Mouse (Mus musculus) activated CD4-positive, CD25-positive, alpha-beta regulatory T cell, adult 4 months (primary cell): ENCODE results near the gene Gpc5. TPM values are rescaled to one million over a fixed set of nuclear protein-coding genes. Genes with fewer than 3 reads are reported as not detected.

Experiments
- ATAC-seq: one replicate; pipeline ENCODE4 v1.8.0; 2017
- polyA plus RNA-seq, 2 experiments: library from polyadenylated mRNA; unstranded; fragments of 100-300 nt; shearing (Covaris generic); gene quantifications; one replicate each; pipeline ENCODE4 v1.2.1; 2017

Gene Gpc5
- polyA plus RNA-seq, 2 experiments from 2014 or later: not detected

- no peak for ATAC-seq
Measured at GRCm38 (mm10) chr14:115580466-115581255, 488.6 kb downstream of the Gpc5 start.

- no peak for ATAC-seq
Measured at GRCm38 (mm10) chr14:115581256-115581633, 489.2 kb downstream of the Gpc5 start.

GRCm38 (mm10) chr14:115600259-115601029 is 508.4 kb downstream of the Gpc5 start:
- no peak for ATAC-seq

GRCm38 (mm10) chr14:115614154-115614553 is 522.1 kb downstream of the Gpc5 start:
- no peak for ATAC-seq

- ATAC-seq: no peak
Measured at GRCm38 (mm10) chr14:115616305-115616704, 524.3 kb downstream of the Gpc5 start.

- no peak for ATAC-seq
Measured at GRCm38 (mm10) chr14:115616846-115617245, 524.8 kb downstream of the Gpc5 start.

GRCm38 (mm10) chr14:115620473-115620872 is 528.5 kb downstream of the Gpc5 start:
- ATAC-seq: no peak

GRCm38 (mm10) chr14:115631160-115631898 is 539.3 kb downstream of the Gpc5 start:
- no peak for ATAC-seq

GRCm38 (mm10) chr14:115633311-115633710 is 541.3 kb downstream of the Gpc5 start:
- no peak for ATAC-seq

- no peak for ATAC-seq
Measured at GRCm38 (mm10) chr14:115679875-115680274, 587.9 kb downstream of the Gpc5 start.

GRCm38 (mm10) chr14:115746013-115746412 is 654.0 kb downstream of the Gpc5 start:
- ATAC-seq: no peak

- no peak for ATAC-seq
Measured at GRCm38 (mm10) chr14:115760241-115760640, 668.2 kb downstream of the Gpc5 start.

GRCm38 (mm10) chr14:115779382-115780177 is 687.6 kb downstream of the Gpc5 start:
- no peak for ATAC-seq

- no peak for ATAC-seq
Measured at GRCm38 (mm10) chr14:115804751-115805150, 712.7 kb downstream of the Gpc5 start.

GRCm38 (mm10) chr14:115819021-115819420 is 727.0 kb downstream of the Gpc5 start:
- ATAC-seq: no peak

GRCm38 (mm10) chr14:115821657-115822056 is 729.6 kb downstream of the Gpc5 start:
- no peak for ATAC-seq

- ATAC-seq: no peak
Measured at GRCm38 (mm10) chr14:115830485-115830884, 738.5 kb downstream of the Gpc5 start.

GRCm38 (mm10) chr14:115831219-115831755 is 739.3 kb downstream of the Gpc5 start:
- ATAC-seq: no peak

- ATAC-seq: no peak
Measured at GRCm38 (mm10) chr14:115831854-115832625, 740.0 kb downstream of the Gpc5 start.

- no peak for ATAC-seq
Measured at GRCm38 (mm10) chr14:115843783-115844182, 751.8 kb downstream of the Gpc5 start.

- ATAC-seq: no peak
Measured at GRCm38 (mm10) chr14:115844773-115845427, 752.9 kb downstream of the Gpc5 start.
